Mouse (Mus musculus) lung, postnatal 0 days (tissue): ENCODE results near the gene Nwd1. TPM values are rescaled to one million over a fixed set of nuclear protein-coding genes. Genes with fewer than 3 reads are reported as not detected.
A peak's percentile ranks its signal among the peaks of the same experiment; 100 is the strongest.
"Not testable (repeated sequence)": the region's sequence is repeated elsewhere in the genome, so short reads cannot be mapped to it uniquely, and the experiment has no call there.

Experiments
- ATAC-seq: fragments of 200-750 bp; cut with Nextera tagmentation; 2 replicates; pipeline ENCODE4 v1.8.0; 2017; ENCODE audit warnings: moderate library complexity
- DNase-seq: peaks from one replicate; pipeline ENCODE4 v3.0.0-alpha.2; 2016; ENCODE audit warnings: low spot score
- H3K27ac ChIP-seq: fragments of 300-500 bp; sonication (generic); 2 replicates; pipeline ENCODE4 v1.5.1; 2014; ENCODE audit warnings: antibody characterized with exemption, mild to moderate bottlenecking, low read length, mixed read lengths
- H3K27me3 ChIP-seq: fragments of 300-500 bp; sonication (generic); replicated peaks from 2 replicates; pipeline ENCODE4 v1.6.1; 2014; ENCODE audit warnings: low read length, mixed read lengths; ENCODE audit not compliant: insufficient read depth
- H3K36me3 ChIP-seq: fragments of 300-500 bp; sonication (generic); 2 replicates; pipeline ENCODE4 v1.6.1; 2014; ENCODE audit warnings: low read length, mixed read lengths; ENCODE audit not compliant: insufficient read depth
- H3K4me1 ChIP-seq: fragments of 300-500 bp; sonication (generic); 2 replicates; pipeline ENCODE4 v1.6.1; 2014; ENCODE audit warnings: antibody characterized with exemption, low read depth, low read length, mixed read lengths; ENCODE audit not compliant: insufficient read depth
- H3K4me2 ChIP-seq: fragments of 300-500 bp; sonication (generic); replicated peaks from 2 replicates; pipeline ENCODE4 v1.6.1; 2014; ENCODE audit warnings: low read depth, mild to moderate bottlenecking, low read length, moderate library complexity, mixed read lengths
- H3K4me3 ChIP-seq: fragments of 300-500 bp; sonication (generic); 2 replicates; pipeline ENCODE4 v1.5.1; 2014; ENCODE audit warnings: low read depth, low read length
- H3K9ac ChIP-seq: fragments of 300-500 bp; sonication (generic); replicated peaks from 2 replicates; pipeline ENCODE4 v1.6.1; 2014; ENCODE audit warnings: low read depth, mild to moderate bottlenecking
- H3K9me3 ChIP-seq: fragments of 300-500 bp; sonication (generic); 2 replicates; pipeline ENCODE4 v1.6.1; 2016; ENCODE audit warnings: low read length, mixed read lengths
- CTCF ChIP-seq: IDR thresholded peaks from 2 replicates; pipeline ENCODE4 v1.5.1; 2016; ENCODE audit warnings: antibody characterized with exemption, mild to moderate bottlenecking
- EP300 ChIP-seq: IDR thresholded peaks from 2 replicates; pipeline ENCODE4 v1.6.1; 2016; ENCODE audit warnings: antibody characterized with exemption, mild to moderate bottlenecking, control low read depth
- WGBS: fragments of 180-500 bp; shearing (Covaris S2); extraction: QIAGEN DNeasy Blood & Tissue Kit; methylation state at CpG from one replicate; pipeline ENCODE4 v1.1.7; 2014; 5-methylcytosine and 5-hydroxymethylcytosine counted together
- polyA plus RNA-seq: library from polyadenylated mRNA; unstranded; fragments of >200 nt; fragmentation: Nextera tagmentation; extraction: Ambion mirVana; gene quantifications from 2 replicates; pipeline ENCODE4 v1.2.1, GENCODE M21; 2015

Gene Nwd1
- polyA plus RNA-seq, 1 experiment from 2014 or later = 0.05 TPM

GRCm38 (mm10) chr8:72674184-72674583, 27.7 kb downstream of the Nwd1 start:
- Histone ChIP-seq H3K27ac (no peak overlapping the region), H3K36me3 (no peaks in the 10 kb centered on the region), H3K4me1 (no peaks in the 10 kb centered on the region), H3K4me3 (no peak overlapping the region), H3K27me3 (no peaks in the 10 kb centered on the region), H3K9ac (no peak overlapping the region), H3K4me2 (no peak overlapping the region), H3K9me3 (no peaks in the 10 kb centered on the region)
- 92% methylated on average over 2 of the region's 2 CpGs for WGBS
- DNase-seq (no peak), ATAC-seq (no peak)
- peak; percentile 42 for TF ChIP-seq CTCF
- TF ChIP-seq EP300 = no peak

- no peak for ATAC-seq
- Histone ChIP-seq H3K36me3 (no peaks in the 10 kb centered on the region), H3K9ac (no peak overlapping the region), H3K4me2 (no peak overlapping the region), H3K4me3 (no peak overlapping the region), H3K9me3 (no peaks in the 10 kb centered on the region), H3K4me1 (no peaks in the 10 kb centered on the region), H3K27me3 (no peaks in the 10 kb centered on the region), H3K27ac (no peak overlapping the region)
- TF ChIP-seq CTCF (no peak), EP300 (no peak)
- WGBS = 52% methylated on average over 4 of the region's 4 CpGs
- DNase-seq = no peak
These were observed 29.9 kb downstream of the Nwd1 start for GRCm38 (mm10) chr8:72676436-72676835.

GRCm38 (mm10) chr8:72676844-72677243, 30.3 kb downstream of the Nwd1 start:
- DNase-seq, H3K9me3 ChIP-seq, H3K27me3 ChIP-seq, H3K36me3 ChIP-seq, H3K4me1 ChIP-seq, H3K9ac ChIP-seq, H3K4me3 ChIP-seq, H3K4me2 ChIP-seq, ATAC-seq, H3K27ac ChIP-seq: not testable (repeated sequence)
- WGBS = 56% methylated on average over 2 of the region's 2 CpGs

GRCm38 (mm10) chr8:72677331-72677730, 30.8 kb downstream of the Nwd1 start:
- H3K27me3 ChIP-seq = no peaks in the 10 kb centered on the region
- no peak overlapping the region for H3K4me3 ChIP-seq
- H3K36me3 ChIP-seq = no peaks in the 10 kb centered on the region
- ATAC-seq = no peak
- H3K9ac ChIP-seq = no peak overlapping the region
- no peaks in the 10 kb centered on the region for H3K4me1 ChIP-seq
- WGBS = 36% methylated on average over 5 of the region's 5 CpGs
- TF ChIP-seq CTCF (no peak), EP300 (no peak)
- no peak overlapping the region for H3K27ac ChIP-seq
- DNase-seq = no peak
- H3K9me3 ChIP-seq = no peaks in the 10 kb centered on the region
- H3K4me2 ChIP-seq = no peak overlapping the region

GRCm38 (mm10) chr8:72680133-72680532, 33.6 kb downstream of the Nwd1 start:
- ATAC-seq (0 out of 2 replicates have a peak, but pooled peaks have one; percentile 33), DNase-seq (peak; percentile 70)
- Histone ChIP-seq H3K4me1 (no peaks in the 10 kb centered on the region), H3K36me3 (no peaks in the 10 kb centered on the region), H3K4me3 (no peak overlapping the region), H3K27ac (no peak overlapping the region), H3K4me2 (no peak overlapping the region), H3K9ac (no peak overlapping the region), H3K9me3 (no peaks in the 10 kb centered on the region), H3K27me3 (no peaks in the 10 kb centered on the region)
- TF ChIP-seq EP300 = no peak
- peak; percentile 84 for TF ChIP-seq CTCF
- WGBS = 15% methylated on average over 3 of the region's 3 CpGs

- Histone ChIP-seq H3K4me1 (no peaks in the 10 kb centered on the region), H3K9ac (no peak overlapping the region), H3K4me3 (no peak overlapping the region), H3K36me3 (no peaks in the 10 kb centered on the region), H3K27me3 (no peaks in the 10 kb centered on the region), H3K4me2 (no peak overlapping the region), H3K9me3 (no peaks in the 10 kb centered on the region), H3K27ac (no peak overlapping the region)
- TF ChIP-seq CTCF = no peak
- no peak for TF ChIP-seq EP300
- WGBS = 83% methylated on average over 4 of the region's 4 CpGs
- DNase-seq (no peak), ATAC-seq (no peak)
These were observed 35.7 kb downstream of the Nwd1 start for GRCm38 (mm10) chr8:72682051-72682687.
